Mouse (Mus musculus) neural tube, embryonic 14.5 days (tissue): ENCODE results near the gene Kdm5b. TPM values are rescaled to one million over a fixed set of nuclear protein-coding genes. Genes with fewer than 3 reads are reported as not detected.
A peak's percentile ranks its signal among the peaks of the same experiment; 100 is the strongest.

Experiments
- ATAC-seq: fragments of 200-750 bp; cut with Nextera tagmentation; 2 replicates; pipeline ENCODE4 v1.8.0; 2017; ENCODE audit warnings: low read depth, mild to moderate bottlenecking, moderate TSS enrichment, moderate library complexity
- H3K27ac ChIP-seq: fragments of 300-500 bp; sonication (generic); 2 replicates; pipeline ENCODE4 v1.5.1; 2014; ENCODE audit warnings: low read depth, mild to moderate bottlenecking, control low read depth, low read length, moderate library complexity, mixed read lengths
- H3K27me3 ChIP-seq: fragments of 300-500 bp; sonication (generic); 2 replicates; pipeline ENCODE4 v1.6.1; 2014; ENCODE audit warnings: low read length; ENCODE audit not compliant: control insufficient read depth, insufficient read depth
- H3K36me3 ChIP-seq: fragments of 300-500 bp; sonication (generic); 2 replicates; pipeline ENCODE4 v1.6.1; 2014; ENCODE audit warnings: low read length, mixed read lengths; ENCODE audit not compliant: control insufficient read depth, insufficient read depth
- H3K4me1 ChIP-seq: fragments of 300-500 bp; sonication (generic); 2 replicates; pipeline ENCODE4 v1.6.1; 2014; ENCODE audit warnings: low read length; ENCODE audit not compliant: control insufficient read depth, insufficient read depth
- H3K4me2 ChIP-seq: fragments of 300-500 bp; sonication (generic); 2 replicates; pipeline ENCODE4 v1.6.1; 2014; ENCODE audit warnings: mild to moderate bottlenecking, low read depth, low read length, control low read depth
- H3K4me3 ChIP-seq: fragments of 300-500 bp; sonication (generic); 2 replicates; pipeline ENCODE4 v1.5.1; 2014; ENCODE audit warnings: low read depth, low read length, control low read depth, mixed read lengths
- H3K9ac ChIP-seq: fragments of 300-500 bp; sonication (generic); replicated peaks from 2 replicates; pipeline ENCODE4 v1.6.1; 2014; ENCODE audit warnings: low read depth, mild to moderate bottlenecking, control low read depth, low read length, mixed read lengths
- H3K9me3 ChIP-seq: fragments of 300-500 bp; sonication (generic); 2 replicates; pipeline ENCODE4 v1.6.1; 2016; ENCODE audit warnings: low read length; ENCODE audit not compliant: control insufficient read depth
- WGBS: fragments of 180-500 bp; shearing (Covaris S2); extraction: QIAGEN DNeasy Blood & Tissue Kit; methylation state at CpG from one replicate; pipeline ENCODE4 v1.1.7; 2014; 5-methylcytosine and 5-hydroxymethylcytosine counted together
- polyA plus RNA-seq: library from polyadenylated mRNA; unstranded; fragments of >200 nt; fragmentation: Nextera tagmentation; extraction: Ambion mirVana; gene quantifications from 2 replicates; pipeline ENCODE4 v1.2.1, GENCODE M21; 2014

Gene Kdm5b
- polyA plus RNA-seq, 1 experiment from 2014 or later: 89.9 TPM

GRCm38 (mm10) chr1:134651268-134651850 is 91.4 kb downstream of the Kdm5b start:
- Histone ChIP-seq H3K4me1 (peaks cover 19% of the 10 kb centered on the region; the same call in 1 of the 2 replicates), H3K4me3 (no peak overlapping the region), H3K9me3 (no peaks in the 10 kb centered on the region), H3K27me3 (peaks cover 17% of the 10 kb centered on the region), H3K36me3 (no peaks in the 10 kb centered on the region), H3K9ac (no peak overlapping the region), H3K4me2 (no peak overlapping the region), H3K27ac (peak overlapping the region; percentile 3; the same call in 1 of the 2 replicates)
- 46% methylated on average over 13 of the region's 13 CpGs for WGBS
- ATAC-seq: 0 out of 2 replicates have a peak, but pooled peaks have one; percentile 4

- Histone ChIP-seq H3K9me3 (no peaks in the 10 kb centered on the region), H3K4me1 (peaks cover 13% of the 10 kb centered on the region; the same call in 1 of the 2 replicates), H3K27me3 (peaks cover 15% of the 10 kb centered on the region), H3K27ac (peak overlapping the region; percentile 55; the same call in 1 of the 2 replicates), H3K4me2 (no peak overlapping the region), H3K4me3 (no peak overlapping the region), H3K36me3 (no peaks in the 10 kb centered on the region), H3K9ac (no peak overlapping the region)
- ATAC-seq: peak; percentile 70; the same call in 1 of the 2 replicates
- 23% methylated on average over 4 of the region's 4 CpGs for WGBS
Observed at GRCm38 (mm10) chr1:134651851-134652398, 92.0 kb downstream of the Kdm5b start.

- Histone ChIP-seq H3K27me3 (peaks cover under 1% of the 10 kb centered on the region; the same call in 1 of the 2 replicates), H3K27ac (peak overlapping the region; percentile 39; the same call in 1 of the 2 replicates), H3K9me3 (no peaks in the 10 kb centered on the region), H3K4me1 (peaks cover 10% of the 10 kb centered on the region; the same call in 1 of the 2 replicates), H3K9ac (no peak overlapping the region), H3K4me3 (no peak overlapping the region), H3K36me3 (no peaks in the 10 kb centered on the region), H3K4me2 (no peak overlapping the region)
- ATAC-seq: no peak
- WGBS: 18% methylated on average over 10 of the region's 10 CpGs
Observed at GRCm38 (mm10) chr1:134653603-134654257, 93.8 kb downstream of the Kdm5b start.

- H3K9me3 ChIP-seq: no peaks in the 10 kb centered on the region
- no peak overlapping the region for H3K9ac ChIP-seq
- no peak overlapping the region for H3K4me2 ChIP-seq
- H3K4me3 ChIP-seq: no peak overlapping the region
- no peaks in the 10 kb centered on the region for H3K27me3 ChIP-seq
- H3K4me1 ChIP-seq: no peaks in the 10 kb centered on the region
- ATAC-seq: no peak
- no peaks in the 10 kb centered on the region for H3K36me3 ChIP-seq
- 64% methylated on average over 7 of the region's 7 CpGs for WGBS
- no peak overlapping the region for H3K27ac ChIP-seq
Observed at GRCm38 (mm10) chr1:134658841-134659240, 98.9 kb downstream of the Kdm5b start.

GRCm38 (mm10) chr1:134660163-134660562 is 100.2 kb downstream of the Kdm5b start:
- Histone ChIP-seq H3K4me3 (no peak overlapping the region), H3K4me2 (no peak overlapping the region), H3K27me3 (no peaks in the 10 kb centered on the region), H3K9me3 (no peaks in the 10 kb centered on the region), H3K4me1 (no peaks in the 10 kb centered on the region), H3K36me3 (no peaks in the 10 kb centered on the region), H3K27ac (no peak overlapping the region), H3K9ac (no peak overlapping the region)
- ATAC-seq: no peak
- WGBS: 60% methylated on average over 7 of the region's 7 CpGs

GRCm38 (mm10) chr1:134671234-134672070 is 111.5 kb downstream of the Kdm5b start:
- no peaks in the 10 kb centered on the region for H3K4me1 ChIP-seq
- peak; percentile 61; the same call in 1 of the 2 replicates for ATAC-seq
- no peaks in the 10 kb centered on the region for H3K36me3 ChIP-seq
- H3K27me3 ChIP-seq: no peaks in the 10 kb centered on the region
- no peak overlapping the region for H3K9ac ChIP-seq
- peak overlapping the region; percentile 44 for H3K27ac ChIP-seq
- WGBS: 59% methylated on average over 10 of the region's 10 CpGs
- no peak overlapping the region for H3K4me3 ChIP-seq
- H3K9me3 ChIP-seq: no peaks in the 10 kb centered on the region
- H3K4me2 ChIP-seq: no peak overlapping the region

GRCm38 (mm10) chr1:134674312-134674711 is 114.3 kb downstream of the Kdm5b start:
- no peaks in the 10 kb centered on the region for H3K4me1 ChIP-seq
- 5% methylated on average over 1 of the region's 1 CpGs for WGBS
- H3K4me2 ChIP-seq: no peak overlapping the region
- H3K27ac ChIP-seq: no peak overlapping the region
- no peak for ATAC-seq
- H3K9ac ChIP-seq: no peak overlapping the region
- no peaks in the 10 kb centered on the region for H3K27me3 ChIP-seq
- H3K9me3 ChIP-seq: no peaks in the 10 kb centered on the region
- no peaks in the 10 kb centered on the region for H3K36me3 ChIP-seq
- H3K4me3 ChIP-seq: no peak overlapping the region

- no peak for ATAC-seq
- no peaks in the 10 kb centered on the region for H3K9me3 ChIP-seq
- 77% methylated on average over 4 of the region's 4 CpGs for WGBS
- no peak overlapping the region for H3K27ac ChIP-seq
- H3K27me3 ChIP-seq: no peaks in the 10 kb centered on the region
- H3K4me3 ChIP-seq: no peak overlapping the region
- no peaks in the 10 kb centered on the region for H3K4me1 ChIP-seq
- H3K4me2 ChIP-seq: no peak overlapping the region
- no peak overlapping the region for H3K9ac ChIP-seq
- no peaks in the 10 kb centered on the region for H3K36me3 ChIP-seq
Observed at GRCm38 (mm10) chr1:134679445-134679844, 119.5 kb downstream of the Kdm5b start.
